Mouse (Mus musculus): ENCODE data around the gene Dab2ip. TPM values are rescaled to one million over a fixed set of nuclear protein-coding genes. Genes with fewer than 3 reads are reported as not detected.

The Dab2ip gene
- polyA plus RNA-seq, 1 experiment from 2014 or later = 41.4 TPM

DNA sequence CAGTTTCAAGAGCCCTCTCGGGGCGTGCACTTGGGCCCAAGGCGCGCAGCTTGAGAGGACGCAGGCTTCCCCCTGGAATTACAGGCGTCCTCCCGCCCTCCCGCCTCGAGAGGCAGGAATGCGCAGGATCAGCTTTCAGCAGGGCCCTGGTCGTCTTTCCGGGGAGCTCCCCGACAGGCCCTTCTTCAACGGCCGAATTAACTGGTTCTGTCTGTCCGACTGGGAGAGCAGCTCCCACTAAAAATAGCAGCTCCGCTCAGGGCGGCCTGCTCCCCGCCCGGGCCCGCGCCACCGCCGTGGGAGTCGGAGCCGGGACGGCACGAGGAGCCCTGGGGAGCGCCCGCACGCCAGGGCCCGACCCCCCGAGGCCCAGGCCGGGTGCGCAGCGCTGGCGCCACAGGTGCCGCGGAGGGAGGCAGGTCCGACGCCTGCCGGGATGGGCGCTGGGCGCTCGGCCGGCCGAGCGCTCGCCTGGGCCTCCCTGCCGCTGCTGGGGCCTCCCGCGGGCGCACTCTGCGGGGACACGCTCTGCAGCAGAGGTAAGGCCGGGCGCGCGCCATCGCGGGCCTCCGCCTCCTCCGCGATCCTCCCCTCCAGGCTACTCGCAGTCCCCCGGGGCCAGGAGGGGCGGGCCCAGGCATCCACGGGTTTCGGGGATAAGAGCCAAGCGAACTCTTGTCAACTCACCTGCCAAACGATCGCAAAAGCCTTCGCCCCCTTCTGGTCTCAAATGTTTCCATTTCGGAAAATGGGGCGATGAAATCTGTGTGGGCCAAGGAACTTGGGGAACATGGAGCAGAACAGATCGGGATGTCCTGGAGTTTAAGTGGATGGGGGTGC, 23.7 kb downstream of the Dab2ip start:
- Histone ChIP-seq H3K27me3 (ENCODE audit: insufficient read depth, low read length) (no peaks in the 10 kb centered on the region), H3K4me2 (ENCODE audit: low read length) (peak overlapping the region; percentile 96), H3K9ac (ENCODE audit: low read depth, low read length) (peak overlapping the region; percentile 83), H3K36me3 (ENCODE audit: insufficient read depth, low read length) (no peaks in the 10 kb centered on the region), H3K4me1 (replicated peaks; ENCODE audit: insufficient read depth, low read length) (peaks cover 10% of the 10 kb centered on the region; the same call in 1 of the 2 replicates), H3K27ac (peak overlapping the region; percentile 86), H3K9me3 (replicated peaks; ENCODE audit: low read length) (no peaks in the 10 kb centered on the region), H3K4me3 (replicated peaks; ENCODE audit: low read depth, low read length) (peak overlapping the region; percentile 52)
- ATAC-seq (replicated peaks; ENCODE audit: low FRiP score, low read depth) = peak; percentile 64
- under 1% methylated on average over 76 of the region's 76 CpGs for WGBS
- peak; percentile 85 for DNase-seq (ENCODE audit: low spot score)
- TF ChIP-seq CTCF (IDR thresholded peaks at IDR 0.05; ENCODE audit: low read depth) = peak; percentile 42; the same call in 1 of the 2 replicates

DNA sequence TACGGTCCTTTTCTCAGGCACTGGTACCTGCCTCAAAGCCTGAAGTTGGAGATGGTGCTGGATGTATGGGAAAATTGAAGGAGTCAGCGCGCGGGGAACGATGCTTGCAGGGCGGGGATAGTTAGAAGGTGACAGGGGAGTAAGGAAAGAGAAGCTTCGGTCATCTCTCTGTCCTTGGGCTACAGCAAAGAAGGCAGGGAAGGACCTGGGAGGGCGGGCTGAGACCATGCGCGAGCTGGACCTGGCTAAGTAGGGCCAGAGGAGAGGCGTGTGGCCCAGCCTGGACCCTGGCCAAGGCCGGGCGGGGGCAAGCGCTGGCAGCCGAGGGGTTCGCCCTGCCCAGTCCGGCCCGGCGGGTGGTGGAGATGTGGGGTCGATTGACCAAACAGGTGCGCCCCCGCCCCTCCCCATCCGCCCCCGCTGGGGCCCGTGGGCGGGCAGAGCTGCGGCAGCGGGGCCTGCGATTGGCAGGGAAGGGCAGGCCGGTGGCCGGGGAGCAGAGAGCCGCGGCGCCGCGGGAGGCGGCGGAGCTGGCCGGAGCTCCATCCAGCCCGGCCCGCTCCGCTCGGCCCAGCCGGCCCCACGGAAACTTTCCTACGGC, 24.4 kb downstream of the Dab2ip start:
- WGBS = under 1% methylated on average over 39 of the region's 46 CpGs
- TF ChIP-seq CTCF (IDR thresholded peaks at IDR 0.05; ENCODE audit: low read depth) = no peak
- H3K4me1 ChIP-seq (replicated peaks; ENCODE audit: insufficient read depth, low read length) = peaks cover 10% of the 10 kb centered on the region; the same call in 1 of the 2 replicates

DNA sequence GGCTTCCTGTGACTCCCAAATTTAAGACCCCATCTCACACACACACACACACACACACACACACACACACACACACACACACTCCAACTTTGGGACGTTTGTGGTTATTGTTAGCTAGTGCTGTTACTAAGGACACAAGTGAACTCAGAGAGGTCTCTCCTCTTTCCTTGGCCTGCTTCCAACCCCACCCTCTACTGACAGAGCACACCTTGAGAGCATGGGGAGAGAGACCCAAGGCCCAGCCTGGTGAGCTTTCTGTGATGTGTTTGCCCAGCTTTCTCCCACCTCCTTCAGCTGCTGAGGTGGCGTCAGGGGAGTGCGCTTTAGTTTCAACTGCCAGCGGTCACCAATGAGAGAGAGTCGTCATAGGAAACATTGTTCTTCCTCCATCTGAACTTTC, 25.3 kb downstream of the Dab2ip start:
- WGBS = 65% methylated on average over 5 of the region's 5 CpGs
- ATAC-seq (replicated peaks; ENCODE audit: low FRiP score, low read depth) = no peak

More for the DNA sequence above, 24.4 kb downstream of the Dab2ip start:
- H3K9me3 ChIP-seq (replicated peaks; ENCODE audit: low read length) = no peaks in the 10 kb centered on the region
- H3K27me3 ChIP-seq (ENCODE audit: insufficient read depth, low read length) = no peaks in the 10 kb centered on the region
- peak overlapping the region; percentile 96 for H3K4me2 ChIP-seq (ENCODE audit: low read length)
- peak overlapping the region; percentile 52 for H3K4me3 ChIP-seq (replicated peaks; ENCODE audit: low read depth, low read length)
- peak; percentile 59 for DNase-seq (ENCODE audit: low spot score)
- peak; percentile 64 for ATAC-seq (replicated peaks; ENCODE audit: low FRiP score, low read depth)
- H3K36me3 ChIP-seq (ENCODE audit: insufficient read depth, low read length) = no peaks in the 10 kb centered on the region
- peak overlapping the region; percentile 86; the same call in 1 of the 2 replicates for H3K27ac ChIP-seq
- H3K9ac ChIP-seq (ENCODE audit: low read depth, low read length) = peak overlapping the region; percentile 83

DNA sequence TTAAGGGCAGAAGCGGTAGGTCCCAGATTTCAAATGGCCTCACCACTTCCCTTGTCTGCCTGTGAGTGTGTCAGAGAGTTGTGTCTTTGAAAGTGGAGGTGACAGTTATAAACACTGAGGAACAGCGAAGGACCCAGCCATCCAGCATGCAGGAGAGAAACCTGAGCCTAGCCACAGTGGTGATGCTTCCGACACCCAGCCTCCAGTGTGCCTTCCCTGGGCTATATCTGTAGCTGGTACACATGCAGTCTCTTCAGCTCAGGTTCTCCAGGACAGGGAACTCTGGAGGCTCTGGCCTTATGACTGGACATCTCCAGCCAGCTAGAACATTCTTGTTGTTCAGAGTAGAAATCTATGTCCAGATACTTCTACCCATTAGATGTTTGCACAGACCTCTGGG, 25.9 kb downstream of the Dab2ip start:
- H3K4me2 ChIP-seq (ENCODE audit: low read length) = no peak overlapping the region
- no peaks in the 10 kb centered on the region for H3K36me3 ChIP-seq (ENCODE audit: insufficient read depth, low read length)
- peaks cover 15% of the 10 kb centered on the region; the same call in 1 of the 2 replicates for H3K4me1 ChIP-seq (replicated peaks; ENCODE audit: insufficient read depth, low read length)
- H3K9me3 ChIP-seq (replicated peaks; ENCODE audit: low read length) = no peaks in the 10 kb centered on the region
- H3K4me3 ChIP-seq (replicated peaks; ENCODE audit: low read depth, low read length) = no peak overlapping the region
- ATAC-seq (replicated peaks; ENCODE audit: low FRiP score, low read depth) (no peak), DNase-seq (ENCODE audit: low spot score) (no peak)
- no peak for TF ChIP-seq CTCF (IDR thresholded peaks at IDR 0.05; ENCODE audit: low read depth)
- H3K9ac ChIP-seq (ENCODE audit: low read depth, low read length) = no peak overlapping the region
- H3K27ac ChIP-seq = no peak overlapping the region
- 85% methylated on average over 3 of the region's 3 CpGs for WGBS
- H3K27me3 ChIP-seq (ENCODE audit: insufficient read depth, low read length) = no peaks in the 10 kb centered on the region

More for the DNA sequence above, 25.3 kb downstream of the Dab2ip start:
- peaks cover 15% of the 10 kb centered on the region; the same call in 1 of the 2 replicates for H3K4me1 ChIP-seq (replicated peaks; ENCODE audit: insufficient read depth, low read length)
- DNase-seq (ENCODE audit: low spot score) = no peak
- H3K9ac ChIP-seq (ENCODE audit: low read depth, low read length) = no peak overlapping the region
- no peaks in the 10 kb centered on the region for H3K27me3 ChIP-seq (ENCODE audit: insufficient read depth, low read length)
- no peak for TF ChIP-seq CTCF (IDR thresholded peaks at IDR 0.05; ENCODE audit: low read depth)
- no peaks in the 10 kb centered on the region for H3K9me3 ChIP-seq (replicated peaks; ENCODE audit: low read length)
- H3K27ac ChIP-seq = no peak overlapping the region
- no peaks in the 10 kb centered on the region for H3K36me3 ChIP-seq (ENCODE audit: insufficient read depth, low read length)
- H3K4me2 ChIP-seq (ENCODE audit: low read length) = peak overlapping the region; percentile 96
- H3K4me3 ChIP-seq (replicated peaks; ENCODE audit: low read depth, low read length) = no peak overlapping the region

DNA sequence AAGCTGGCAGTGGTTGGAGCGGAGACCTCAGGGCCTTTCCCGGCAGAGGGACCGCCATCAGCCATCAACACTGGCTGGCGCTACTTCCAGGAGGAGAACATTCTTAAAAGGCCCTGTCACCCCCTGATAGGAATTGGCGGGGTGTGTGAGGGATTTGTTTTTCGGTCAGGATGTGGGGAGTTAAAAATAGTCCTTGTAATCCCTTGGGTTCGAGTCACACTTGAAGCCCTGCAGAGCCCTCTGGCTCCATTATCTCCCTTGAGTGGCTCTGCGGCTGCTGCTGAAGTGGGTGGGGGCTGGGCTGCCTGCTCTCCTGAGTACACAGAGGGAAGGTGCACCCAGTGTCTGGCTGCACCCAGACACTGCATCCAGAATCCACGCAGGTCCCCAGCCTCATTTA, 30.3 kb downstream of the Dab2ip start:
- TF ChIP-seq CTCF (IDR thresholded peaks at IDR 0.05; ENCODE audit: low read depth) = no peak
- Histone ChIP-seq H3K9ac (ENCODE audit: low read depth, low read length) (no peak overlapping the region), H3K27ac (no peak overlapping the region), H3K4me2 (ENCODE audit: low read length) (no peak overlapping the region), H3K4me1 (replicated peaks; ENCODE audit: insufficient read depth, low read length) (0 out of 2 replicates have a peak, but pooled peaks cover 13% of the 10 kb centered on the region), H3K36me3 (ENCODE audit: insufficient read depth, low read length) (no peaks in the 10 kb centered on the region), H3K4me3 (replicated peaks; ENCODE audit: low read depth, low read length) (no peak overlapping the region), H3K27me3 (ENCODE audit: insufficient read depth, low read length) (no peaks in the 10 kb centered on the region), H3K9me3 (replicated peaks; ENCODE audit: low read length) (no peaks in the 10 kb centered on the region)
- ATAC-seq (replicated peaks; ENCODE audit: low FRiP score, low read depth) (no peak), DNase-seq (ENCODE audit: low spot score) (no peak)
- 51% methylated on average over 9 of the region's 9 CpGs for WGBS

DNA sequence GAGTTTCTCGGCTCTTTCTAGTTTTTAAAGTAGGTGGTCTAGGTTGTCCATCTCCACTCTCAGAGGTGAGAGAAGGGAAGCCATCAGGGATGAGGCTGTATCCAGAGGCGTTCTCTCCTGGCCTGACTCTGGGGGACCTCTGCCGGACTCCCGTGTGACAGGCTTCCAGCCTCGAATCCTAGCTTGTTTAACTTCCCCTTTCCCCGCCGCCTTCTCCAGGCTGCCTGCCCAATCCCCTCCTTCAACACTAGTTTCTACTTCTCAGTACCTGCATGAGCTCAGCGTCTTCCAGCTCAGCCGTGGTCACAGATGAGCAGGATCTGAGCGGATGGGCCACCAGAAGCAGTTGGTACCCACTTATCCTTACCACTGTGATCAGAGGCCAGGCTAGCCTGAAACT, 31.3 kb downstream of the Dab2ip start:
- Histone ChIP-seq H3K4me1 (replicated peaks; ENCODE audit: insufficient read depth, low read length) (0 out of 2 replicates have a peak, but pooled peaks cover 12% of the 10 kb centered on the region), H3K4me2 (ENCODE audit: low read length) (no peak overlapping the region), H3K9me3 (replicated peaks; ENCODE audit: low read length) (no peaks in the 10 kb centered on the region), H3K27ac (no peak overlapping the region), H3K9ac (ENCODE audit: low read depth, low read length) (no peak overlapping the region), H3K27me3 (ENCODE audit: insufficient read depth, low read length) (no peaks in the 10 kb centered on the region), H3K36me3 (ENCODE audit: insufficient read depth, low read length) (no peaks in the 10 kb centered on the region), H3K4me3 (replicated peaks; ENCODE audit: low read depth, low read length) (no peak overlapping the region)
- WGBS = 75% methylated on average over 10 of the region's 10 CpGs
- DNase-seq (ENCODE audit: low spot score) (no peak), ATAC-seq (replicated peaks; ENCODE audit: low FRiP score, low read depth) (no peak)
- TF ChIP-seq CTCF (IDR thresholded peaks at IDR 0.05; ENCODE audit: low read depth) = no peak

Data from kidney, postnatal 0 days (tissue).